Mouse (Mus musculus): ENCODE data around the gene Cdk5rap2. TPM values are rescaled to one million over a fixed set of nuclear protein-coding genes. Genes with fewer than 3 reads are reported as not detected.

The Cdk5rap2 gene
- total RNA-seq, 2 experiments from 2014 or later: 14.3 to 17.1 TPM

DNA sequence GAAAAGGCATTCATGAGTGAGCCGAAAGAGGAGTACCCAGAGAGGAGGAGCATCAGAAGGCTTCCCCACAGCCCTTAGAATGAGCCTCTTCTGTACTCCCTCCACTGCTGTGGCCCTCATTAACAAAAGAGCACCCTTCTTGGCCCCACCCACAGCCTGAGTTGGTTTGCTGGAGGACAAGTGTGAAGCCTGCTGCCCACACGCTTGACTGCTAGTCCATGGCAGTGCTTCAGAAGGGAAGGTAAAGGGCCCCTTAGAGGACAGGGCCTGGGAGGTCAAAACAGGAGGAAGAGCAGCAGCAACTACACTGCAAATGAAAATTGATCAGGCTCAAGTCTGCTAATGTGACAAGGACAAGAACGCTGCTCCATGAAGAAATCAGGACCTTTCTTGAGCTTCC is 56.6 kb downstream of the Cdk5rap2 start:
- no peak for DNase-seq

- DNase-seq: no peak
These were observed 74.6 kb downstream of the Cdk5rap2 start for GRCm38 (mm10) chr4:70335444-70336144.

- DNase-seq: no peak
These were observed 75.2 kb downstream of the Cdk5rap2 start for GRCm38 (mm10) chr4:70334995-70335394.

DNA sequence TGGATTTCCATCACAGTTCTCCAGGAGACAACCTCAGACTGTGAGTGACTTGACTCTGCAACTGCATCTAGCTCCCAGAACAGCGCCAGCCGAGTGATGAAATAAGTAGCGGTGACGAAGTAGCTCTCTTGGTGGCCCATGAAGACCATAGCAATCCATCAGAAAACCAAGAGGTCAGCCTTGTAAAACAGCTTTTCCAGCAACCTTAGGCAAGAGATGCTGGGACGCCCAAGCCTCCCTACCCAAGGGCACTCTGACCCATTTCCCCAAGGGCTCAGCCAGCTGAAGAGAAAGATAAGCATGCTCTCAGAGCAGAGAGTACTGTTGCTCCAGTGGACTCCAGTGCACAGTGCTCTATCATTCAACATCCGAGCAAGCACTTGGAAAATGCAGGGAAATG is 77.3 kb downstream of the Cdk5rap2 start:
- DNase-seq: no peak

DNA sequence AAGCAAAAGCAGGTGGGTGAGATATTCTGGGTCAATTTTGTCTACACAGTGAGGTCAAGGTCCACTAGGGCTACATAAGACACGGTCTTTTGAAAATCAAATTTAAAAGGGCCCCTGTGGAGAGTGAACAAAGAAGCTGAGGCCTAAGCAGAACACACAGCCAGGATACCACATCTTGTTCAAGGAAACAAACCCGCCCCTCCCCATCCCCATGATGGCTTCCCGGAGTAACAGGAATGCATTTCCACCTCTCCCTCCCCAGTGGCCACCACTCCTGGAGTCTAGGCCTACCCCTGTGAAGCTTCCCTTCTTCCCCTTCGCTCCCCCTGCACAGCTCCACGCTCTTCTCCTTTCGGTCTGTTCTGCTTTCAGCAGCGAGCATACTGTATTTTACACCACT is 77.7 kb downstream of the Cdk5rap2 start:
- DNase-seq: no peak

DNA sequence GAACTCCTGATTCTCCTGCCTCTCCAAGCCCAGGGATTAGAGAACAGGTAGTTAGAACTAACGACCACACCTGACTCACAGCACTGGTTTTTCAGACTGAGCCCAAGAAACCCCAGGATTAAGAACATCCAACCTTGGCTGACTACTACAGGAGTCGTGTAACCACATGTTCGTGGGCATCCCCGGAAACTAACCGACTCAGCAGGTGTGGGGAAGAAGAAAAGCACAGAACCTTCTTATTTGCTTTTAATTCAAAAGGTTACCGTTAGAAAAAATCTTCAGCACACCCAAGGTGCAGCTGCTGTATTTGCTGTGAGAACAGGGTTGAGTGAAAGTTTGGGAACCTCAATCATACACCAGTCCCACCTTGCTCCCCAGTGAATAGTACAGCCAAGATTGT is 79.1 kb downstream of the Cdk5rap2 start:
- DNase-seq: no peak

DNA sequence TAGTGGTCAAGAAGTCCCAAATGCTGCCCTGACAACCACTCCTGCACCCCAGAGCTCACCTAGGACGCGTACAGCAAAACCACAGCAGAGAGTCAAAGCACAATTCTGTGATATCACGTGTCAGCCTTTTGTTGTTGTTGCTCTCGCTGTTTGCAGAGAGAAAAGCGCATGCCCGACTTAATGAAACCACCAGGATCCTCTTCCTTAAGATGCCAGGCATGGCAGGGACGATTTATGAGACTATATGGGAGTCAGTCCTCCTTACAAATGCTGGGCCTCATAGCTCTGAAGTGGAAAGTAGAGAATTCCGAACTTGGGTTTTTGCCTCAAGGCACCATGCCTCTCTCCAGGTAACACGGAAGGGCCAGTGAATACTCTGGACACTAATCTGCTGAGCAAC is 82.2 kb downstream of the Cdk5rap2 start:
- no peak for DNase-seq

DNA sequence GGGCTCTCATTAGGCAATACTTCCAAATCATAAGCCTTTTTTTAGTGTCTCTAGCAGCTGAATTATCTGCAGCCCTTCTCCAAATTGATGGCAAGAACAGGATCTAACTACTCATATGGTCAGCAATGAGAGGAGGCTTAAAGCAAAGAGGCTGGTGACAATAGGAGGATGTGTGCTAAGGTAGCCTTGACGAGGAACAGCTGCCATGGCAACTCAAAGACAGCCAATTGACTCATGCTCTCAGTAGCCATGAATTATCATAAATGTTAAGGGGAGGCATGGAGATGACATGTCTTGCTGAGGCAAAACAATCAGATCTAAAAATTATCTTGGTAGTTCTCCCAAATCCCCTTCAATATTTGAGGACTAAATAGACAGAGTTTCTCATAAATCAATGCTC is 82.8 kb downstream of the Cdk5rap2 start:
- no peak for DNase-seq

GRCm38 (mm10) chr4:70321586-70321985 is 88.7 kb downstream of the Cdk5rap2 start:
- DNase-seq: no peak

DNA sequence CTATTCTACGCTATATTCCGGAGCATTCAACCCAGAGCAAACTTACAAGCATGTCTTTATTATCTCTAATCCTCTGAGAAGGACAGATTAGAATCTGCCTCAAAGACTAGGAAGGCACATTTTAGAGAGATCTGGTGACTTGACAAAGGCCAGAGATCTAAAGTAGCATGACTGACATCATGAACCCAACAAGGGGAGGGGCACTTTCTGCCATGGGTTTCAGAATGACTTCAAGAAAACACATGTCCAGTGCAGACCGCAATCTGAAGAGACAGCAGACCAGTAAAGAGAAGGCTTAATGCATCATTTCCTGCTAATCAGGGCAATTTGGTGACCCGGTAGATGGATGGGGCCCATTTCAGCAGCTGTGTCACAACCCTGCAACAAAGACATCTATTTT is 98.1 kb downstream of the Cdk5rap2 start:
- DNase-seq: no peak

GRCm38 (mm10) chr4:70311530-70311929 is 98.7 kb downstream of the Cdk5rap2 start:
- peak; percentile 28 for DNase-seq

GRCm38 (mm10) chr4:70307230-70307629 is 103.0 kb downstream of the Cdk5rap2 start:
- DNase-seq: peak; percentile 79

- no peak for DNase-seq
These were observed 106.4 kb downstream of the Cdk5rap2 start for GRCm38 (mm10) chr4:70303870-70304269.

GRCm38 (mm10) chr4:70301187-70301586 is 109.1 kb downstream of the Cdk5rap2 start:
- DNase-seq: no peak

- no peak for DNase-seq
These were observed 120.9 kb downstream of the Cdk5rap2 start for GRCm38 (mm10) chr4:70289361-70289760.

DNA sequence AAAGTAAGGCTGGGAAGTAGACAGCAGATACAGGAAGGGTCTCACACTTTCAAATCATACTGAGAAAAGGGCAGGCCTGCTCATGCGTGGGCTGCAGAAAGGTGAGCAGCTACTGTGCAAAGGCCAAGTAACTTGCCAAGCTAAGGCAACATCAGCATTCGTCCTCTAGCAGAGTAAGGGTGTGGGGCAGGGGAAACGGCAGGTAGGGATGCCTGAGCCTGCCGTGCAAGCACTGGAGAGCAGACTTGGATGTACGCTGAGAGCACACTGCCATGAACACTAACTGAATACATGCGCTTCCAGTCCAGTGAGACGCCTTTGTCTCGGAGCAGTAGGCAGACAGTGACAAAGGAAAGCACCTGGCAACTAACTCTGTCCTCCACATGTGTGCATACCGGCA is 127.1 kb downstream of the Cdk5rap2 start:
- no peak for DNase-seq

GRCm38 (mm10) chr4:70278882-70279281 is 131.4 kb downstream of the Cdk5rap2 start:
- no peak for DNase-seq

GRCm38 (mm10) chr4:70278057-70278456 is 132.2 kb downstream of the Cdk5rap2 start:
- no peak for DNase-seq

DNA sequence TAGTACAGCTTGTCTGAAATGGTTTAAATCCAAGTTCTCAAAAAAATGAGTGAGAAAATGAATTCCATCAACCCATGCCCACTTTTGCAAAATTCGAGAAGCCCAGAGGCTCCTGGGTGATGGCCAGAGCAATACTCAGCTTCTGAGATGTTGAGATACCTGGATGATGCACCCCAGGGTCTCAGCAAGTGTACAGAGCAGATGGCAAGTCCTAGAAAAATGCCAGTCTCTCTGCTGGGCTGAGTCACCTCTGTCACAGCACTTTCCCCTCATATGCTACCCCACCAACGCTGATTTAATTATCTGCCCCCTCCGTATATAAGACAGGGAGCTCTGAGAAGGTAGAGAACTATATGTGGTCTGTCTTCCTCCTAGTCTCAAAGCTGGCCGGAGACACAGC is 137.3 kb downstream of the Cdk5rap2 start:
- no peak for DNase-seq

GRCm38 (mm10) chr4:70272527-70272926 is 137.7 kb downstream of the Cdk5rap2 start:
- DNase-seq: no peak

DNA sequence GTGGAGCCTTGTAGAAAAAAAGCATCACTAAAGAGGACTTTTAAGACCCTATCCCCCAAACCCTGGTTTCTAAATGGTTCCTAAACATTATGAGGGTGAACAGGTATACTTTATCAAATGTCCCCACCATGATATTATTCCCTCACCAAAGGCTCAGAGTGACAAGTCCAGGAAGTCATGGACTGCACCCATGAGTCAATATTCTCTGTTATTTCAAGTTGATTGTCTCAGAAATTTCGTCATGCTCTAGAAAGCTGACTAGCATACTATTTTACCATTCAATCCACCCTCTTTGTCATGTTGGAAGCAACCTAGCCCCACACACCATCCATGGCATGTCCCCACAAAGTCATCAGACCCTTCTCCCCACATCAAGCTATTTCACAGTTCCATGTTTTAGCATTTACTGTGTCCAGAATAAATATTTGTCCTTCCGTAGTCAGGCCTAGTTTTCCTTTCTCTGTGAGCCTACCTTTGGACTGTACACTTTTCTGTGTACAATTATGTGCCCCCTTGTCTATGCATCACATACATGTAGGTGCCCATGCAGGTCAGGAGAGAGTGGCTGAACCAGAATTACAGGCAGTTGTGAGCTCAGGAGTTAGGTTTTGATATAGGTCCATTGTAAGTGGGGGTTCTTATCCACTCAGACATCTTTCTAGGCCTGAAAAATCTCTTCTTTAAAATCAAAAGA is 142.9 kb downstream of the Cdk5rap2 start:
- no peak for DNase-seq

DNA sequence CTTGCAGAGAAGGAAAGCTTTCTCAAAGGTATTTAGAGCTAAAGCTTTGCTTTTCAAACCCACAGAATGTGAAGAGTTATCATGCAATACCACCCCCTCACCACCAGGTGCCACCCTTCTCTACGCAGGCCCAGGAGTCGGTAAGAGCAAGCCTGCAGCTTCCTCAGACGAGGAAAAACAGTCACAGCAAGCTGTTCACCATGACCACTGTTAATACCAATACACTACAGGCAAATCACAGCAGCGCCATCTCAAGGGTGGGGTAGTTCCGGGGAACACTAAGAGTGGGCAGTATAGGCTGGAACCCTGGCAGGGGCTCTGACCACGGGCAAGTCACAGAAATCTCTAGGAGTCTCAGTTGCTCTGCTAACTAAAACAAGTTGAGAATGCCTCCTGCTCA is 145.0 kb downstream of the Cdk5rap2 start:
- peak; percentile 58 for DNase-seq

GRCm38 (mm10) chr4:70262850-70263249 is 147.4 kb downstream of the Cdk5rap2 start:
- DNase-seq: no peak

DNA sequence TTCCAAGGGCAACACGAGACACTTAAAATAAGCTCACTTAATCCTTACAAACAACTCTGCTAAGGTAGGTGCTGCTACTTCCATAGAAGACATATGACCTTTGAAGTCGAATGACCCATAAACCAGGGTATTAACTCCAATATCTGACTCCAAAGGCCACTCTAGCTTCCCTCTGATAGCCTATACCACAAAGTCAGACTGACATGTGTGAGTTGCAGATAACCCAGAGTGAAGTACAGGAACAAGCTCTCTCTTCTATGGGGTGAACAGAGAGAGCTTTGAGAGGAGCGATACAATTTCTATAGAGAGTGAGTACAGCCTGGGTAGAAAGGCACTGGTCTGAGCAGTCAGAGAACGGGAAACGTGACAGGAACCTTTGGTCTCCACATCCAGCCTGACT is 148.9 kb downstream of the Cdk5rap2 start:
- no peak for DNase-seq
